Mouse (Mus musculus): ENCODE data around the gene Foxi1.

Gene Foxi1

DNA sequence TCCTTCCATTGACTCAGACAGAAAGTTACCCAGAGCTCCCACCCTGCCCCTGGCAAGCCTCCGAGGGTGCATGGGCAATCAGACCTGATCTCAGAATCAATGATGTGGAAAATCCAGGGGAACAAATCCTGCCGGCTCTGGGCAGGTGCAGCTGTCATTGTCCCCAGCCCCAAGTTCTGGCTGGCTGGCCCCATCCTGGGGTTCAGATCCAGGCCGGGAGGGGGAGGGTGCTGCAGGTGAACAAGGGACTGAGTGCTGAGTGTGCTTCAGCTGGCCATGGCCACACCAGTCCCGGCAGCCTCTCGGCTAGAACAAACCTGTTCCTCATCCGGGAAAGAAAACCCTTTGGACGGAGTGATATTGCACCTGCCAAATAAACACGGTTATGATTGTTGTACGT, 49.0 kb downstream of the Foxi1 start:
- DNase-seq (ENCODE audit: low spot score in 2 of 2): no peak

DNA sequence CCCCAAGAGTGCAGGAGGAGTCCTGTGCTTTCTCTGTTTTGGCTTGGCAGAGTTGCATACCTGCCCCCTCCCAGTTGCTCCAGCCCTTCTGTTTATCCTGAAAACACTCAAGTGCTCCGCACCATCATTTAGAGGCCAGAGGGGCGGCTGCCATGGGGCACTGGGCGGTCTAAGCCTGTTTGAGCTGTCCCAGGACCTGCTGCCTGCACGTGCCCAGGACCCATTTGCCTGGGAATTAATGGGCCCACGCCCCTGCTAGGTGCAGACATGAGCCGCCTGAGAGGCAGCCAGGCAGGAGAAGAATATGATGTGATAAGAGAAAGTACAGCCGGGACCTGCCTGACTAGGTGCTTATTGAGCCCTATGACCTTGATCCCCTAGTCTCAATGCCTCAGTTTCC, 52.7 kb downstream of the Foxi1 start:
- DNase-seq (ENCODE audit: low spot score in 2 of 2): no peak

All from thymus, postnatal 10 days (tissue).